Mouse (Mus musculus) embryo, embryonic 10.5 days (tissue): ENCODE measurements around the gene Tbxas1.

ENCODE experiments used
- DNase-seq: peaks from one replicate; pipeline ENCODE4 v3.0.0-alpha.2; 2015; ENCODE audit warnings: low spot score

Gene Tbxas1

DNA sequence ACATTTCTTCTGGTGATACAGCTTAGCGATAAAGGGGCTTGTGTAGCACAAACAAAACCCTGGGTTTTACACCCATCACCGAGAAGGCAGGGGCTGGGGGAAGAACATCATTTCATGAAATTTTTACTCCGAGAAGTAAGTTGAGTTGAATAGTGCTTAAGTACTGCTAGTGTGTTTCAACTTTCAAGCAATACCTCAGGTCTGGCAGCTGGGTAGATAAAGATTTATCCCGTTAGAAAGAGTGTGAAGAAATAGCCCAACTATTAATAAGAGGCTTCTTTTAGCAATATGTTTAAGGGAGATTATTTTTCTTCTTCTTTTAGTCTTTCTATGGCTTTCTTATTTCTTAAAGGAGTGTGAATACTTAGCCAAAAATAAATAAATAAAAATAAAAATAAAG is 48.2 kb downstream of the Tbxas1 start:
- no peak for DNase-seq

DNA sequence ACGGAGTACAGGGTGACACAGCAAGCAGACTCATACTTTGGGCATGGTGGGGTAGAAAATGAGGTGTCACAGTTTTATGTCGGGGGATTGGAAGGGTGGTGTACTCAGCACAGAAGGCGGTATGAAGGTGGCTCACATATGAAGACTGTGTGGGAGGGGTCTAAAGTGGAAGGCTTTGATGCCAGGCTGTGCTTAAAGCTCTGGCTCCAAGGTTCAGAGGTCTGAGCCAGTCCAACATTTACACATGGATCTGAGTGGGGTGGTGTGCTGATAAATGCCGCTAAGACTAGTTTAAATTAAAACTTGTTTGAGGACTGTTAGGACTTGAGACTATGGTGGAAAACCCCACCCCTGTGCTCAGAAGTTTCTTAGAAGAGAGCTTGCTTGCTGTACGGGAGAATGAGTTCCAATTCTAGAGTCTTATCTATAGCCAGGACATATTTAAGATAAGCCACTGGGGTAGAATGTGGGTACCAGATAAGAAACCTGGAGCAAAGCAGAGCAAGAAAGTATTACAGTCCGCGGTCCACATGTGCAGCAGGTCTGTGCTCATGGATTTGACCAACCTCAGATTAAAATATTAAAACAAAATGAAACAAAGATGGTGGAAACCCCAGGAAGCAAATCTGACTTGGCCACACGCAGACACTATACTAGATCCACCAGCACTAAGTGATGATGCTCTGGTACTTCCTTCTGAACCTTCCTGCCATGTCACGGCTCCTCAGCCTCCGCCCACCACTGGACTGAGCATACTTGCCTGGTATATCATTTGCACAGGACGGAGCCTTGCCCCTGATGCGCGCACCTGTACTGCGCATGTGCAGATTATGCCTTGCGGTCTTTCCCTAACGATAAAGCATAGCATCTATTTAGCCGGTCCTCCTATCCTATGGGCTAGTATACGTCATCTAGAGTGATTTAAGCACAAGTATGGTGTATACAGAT is 48.9 kb downstream of the Tbxas1 start:
- no peak for DNase-seq

GRCm38 (mm10) chr6:38925719-38926118 is 50.5 kb downstream of the Tbxas1 start:
- peak; percentile 58 for DNase-seq

DNA sequence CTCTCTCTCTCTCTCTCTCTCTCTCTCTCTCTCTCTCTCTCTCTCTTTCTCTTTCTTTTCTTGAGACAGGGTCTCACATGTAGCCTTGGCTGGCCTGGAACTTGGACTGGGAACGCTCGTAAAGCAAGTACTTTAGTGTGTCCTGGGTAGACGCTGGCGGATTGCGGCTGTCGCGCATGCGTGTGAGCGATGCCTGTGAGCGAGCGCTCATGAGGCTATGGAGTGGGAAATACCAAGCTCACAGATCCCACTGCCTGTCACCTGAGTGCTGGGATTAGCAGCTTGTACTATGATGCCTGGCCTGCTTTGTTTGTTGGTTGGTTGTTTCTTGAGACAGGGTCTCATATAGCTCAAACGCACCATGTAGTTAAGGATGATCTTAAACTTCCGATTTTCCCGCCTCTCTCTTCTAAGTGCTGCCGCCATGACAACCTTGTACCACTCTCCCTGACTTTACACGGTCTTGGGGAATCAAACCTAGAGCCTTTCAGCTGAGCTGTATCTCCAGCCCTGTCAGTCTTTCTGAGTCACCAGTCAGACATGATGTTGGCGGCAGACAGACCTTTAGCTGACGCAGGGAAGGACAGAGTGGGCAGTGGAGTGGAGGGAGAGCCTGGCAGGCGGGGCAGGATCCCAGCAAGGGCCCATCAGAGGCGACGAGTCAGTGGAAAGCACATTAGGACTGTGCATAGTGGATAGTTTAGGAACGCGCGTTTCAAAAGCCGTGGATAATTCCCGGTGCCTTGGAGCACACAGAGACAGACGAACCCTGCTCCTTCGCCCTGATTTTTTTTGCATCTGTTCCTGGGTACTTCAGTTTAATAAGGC is 51.1 kb downstream of the Tbxas1 start:
- DNase-seq = peak; percentile 62

DNA sequence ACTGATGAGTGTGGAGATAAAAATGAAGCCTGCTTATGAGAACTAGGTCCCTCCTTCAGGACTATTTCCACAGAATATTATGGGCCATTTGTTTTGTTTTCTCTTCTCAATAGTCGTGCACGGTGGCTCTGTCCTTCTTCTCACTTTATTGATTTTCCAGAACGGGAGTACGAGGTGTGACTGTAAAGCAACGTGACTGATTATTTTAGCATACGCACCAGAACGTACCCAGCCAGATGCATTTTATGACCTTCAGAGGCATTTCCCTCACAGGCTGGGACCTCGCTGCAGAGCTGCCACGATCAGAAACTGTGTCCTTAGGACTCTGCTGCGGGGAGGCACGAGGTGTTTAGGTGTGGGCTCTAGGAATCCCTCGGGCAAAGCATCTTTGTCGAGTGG is 51.8 kb downstream of the Tbxas1 start:
- DNase-seq = no peak

GRCm38 (mm10) chr6:38928489-38928888 is 53.3 kb downstream of the Tbxas1 start:
- DNase-seq = no peak

GRCm38 (mm10) chr6:38936009-38936408 is 60.8 kb downstream of the Tbxas1 start:
- no peak for DNase-seq

DNA sequence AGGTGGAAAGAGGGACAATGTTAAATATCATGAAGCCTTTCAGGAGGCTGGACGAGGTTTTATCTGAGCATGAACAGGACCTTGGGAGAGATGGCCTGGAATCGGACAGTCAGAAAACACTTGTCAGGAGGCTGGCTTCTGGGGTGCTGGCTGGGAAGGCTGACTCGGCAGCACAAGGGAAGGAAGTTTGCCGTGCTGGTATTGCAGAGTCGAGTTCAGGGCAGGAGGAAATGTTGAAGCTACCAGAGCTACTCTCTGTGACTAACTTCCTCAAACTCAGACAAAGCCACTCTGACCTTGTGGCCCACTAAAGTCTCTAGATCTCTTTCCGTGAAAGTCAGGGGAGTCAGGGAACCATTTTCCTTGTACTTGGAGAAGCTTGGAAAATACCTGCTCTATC is 63.2 kb downstream of the Tbxas1 start:
- DNase-seq = no peak

DNA sequence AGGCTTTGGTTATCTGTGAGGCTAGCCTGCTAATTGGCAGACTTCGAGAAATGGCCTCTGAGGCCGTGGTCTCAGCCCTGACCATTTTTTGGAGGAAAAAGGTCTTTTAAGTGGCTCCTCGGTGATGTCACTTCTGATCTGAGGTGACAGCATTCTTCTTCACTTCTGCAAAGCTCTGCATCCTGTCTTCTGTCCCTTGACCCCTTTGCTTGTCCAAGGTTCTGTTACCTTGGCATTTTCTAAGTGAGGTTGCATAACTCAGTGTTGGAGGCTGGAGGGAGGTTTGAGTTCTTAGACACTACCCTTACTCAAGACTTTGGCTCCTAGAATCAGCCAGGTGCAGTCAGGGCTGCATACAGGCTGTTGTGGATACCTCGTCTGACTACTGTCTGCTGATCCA is 63.9 kb downstream of the Tbxas1 start:
- no peak for DNase-seq

DNA sequence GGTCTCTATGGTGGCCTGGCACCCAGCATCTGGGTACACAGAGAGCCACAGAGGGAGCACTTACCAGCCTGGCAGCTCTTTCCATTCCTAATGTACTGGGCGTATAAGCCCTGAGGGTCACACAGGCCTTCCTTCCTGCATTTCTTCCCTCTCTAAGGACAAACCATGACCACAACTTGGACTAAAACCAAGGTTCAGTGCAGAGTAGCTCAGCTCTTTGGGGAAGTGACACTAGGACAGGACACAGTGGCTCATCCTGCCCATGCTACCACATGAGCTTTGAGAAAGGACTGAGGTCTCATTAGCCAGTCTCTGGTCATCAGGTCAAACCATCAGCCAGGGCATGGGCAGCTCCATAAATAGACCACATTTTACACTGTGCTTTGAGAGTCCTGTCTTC is 65.8 kb downstream of the Tbxas1 start:
- no peak for DNase-seq

DNA sequence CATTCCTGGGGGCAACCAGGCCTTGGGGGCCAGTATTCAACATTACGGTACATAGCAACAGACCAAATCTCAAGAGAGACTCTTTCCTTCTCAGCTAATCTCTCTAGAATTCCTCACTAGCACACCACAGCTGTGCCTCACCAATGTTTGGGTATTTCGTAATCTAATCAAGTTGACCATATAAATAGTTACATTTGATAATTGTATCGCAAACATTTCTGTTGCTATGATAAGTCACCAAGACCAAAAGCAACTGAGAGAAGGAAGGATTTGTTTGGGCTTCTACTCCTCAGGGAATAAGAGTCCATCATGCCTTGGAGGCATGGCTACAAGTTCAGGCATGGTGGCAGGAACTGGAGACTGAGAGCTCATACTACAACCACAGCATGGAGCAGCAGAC is 67.6 kb downstream of the Tbxas1 start:
- DNase-seq = no peak

- DNase-seq = no peak
Measured at GRCm38 (mm10) chr6:38944392-38944791, 69.2 kb downstream of the Tbxas1 start.

GRCm38 (mm10) chr6:38944826-38945225 is 69.6 kb downstream of the Tbxas1 start:
- no peak for DNase-seq

GRCm38 (mm10) chr6:38945681-38946080 is 70.5 kb downstream of the Tbxas1 start:
- DNase-seq = no peak

DNA sequence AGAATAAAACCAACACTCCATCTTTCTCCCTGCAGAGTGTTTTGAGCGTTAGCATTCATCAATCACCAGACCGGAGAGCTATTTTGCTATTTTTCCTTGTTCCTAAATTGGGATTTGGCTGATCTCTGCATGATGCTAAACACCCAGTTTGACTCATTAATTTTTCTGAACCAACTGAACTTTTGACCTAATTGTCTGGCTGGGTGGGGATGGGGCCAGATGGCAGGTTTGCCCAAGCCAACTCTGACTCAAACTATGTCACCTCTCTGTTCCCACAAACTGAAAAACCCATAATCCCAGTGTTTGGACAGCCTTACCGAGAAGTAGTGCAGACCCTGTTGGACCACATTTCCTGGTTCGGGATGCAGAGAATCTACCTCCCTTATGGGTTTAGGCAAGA is 72.1 kb downstream of the Tbxas1 start:
- DNase-seq = no peak

GRCm38 (mm10) chr6:38949683-38950161 is 74.5 kb downstream of the Tbxas1 start:
- peak; percentile 16 for DNase-seq

GRCm38 (mm10) chr6:38950341-38950740 is 75.1 kb downstream of the Tbxas1 start:
- no peak for DNase-seq

DNA sequence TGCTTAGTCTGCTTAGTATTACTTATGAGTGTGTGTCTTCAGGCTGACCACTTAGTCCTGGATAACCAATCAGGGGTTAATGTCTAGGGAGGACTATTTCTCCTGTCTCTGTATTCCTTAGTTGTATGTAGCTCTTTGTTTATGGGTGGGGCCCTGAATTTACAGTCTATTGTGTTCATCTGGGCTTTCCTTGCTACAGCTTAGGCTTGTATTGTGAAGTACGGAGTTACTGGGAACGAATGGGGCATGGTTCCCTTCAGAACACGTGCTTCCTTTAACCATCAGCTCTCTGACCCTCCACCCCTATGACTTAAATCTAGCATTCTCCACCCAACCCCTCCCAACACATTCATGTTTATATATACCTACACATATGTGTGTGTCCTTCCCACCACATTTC is 75.6 kb downstream of the Tbxas1 start:
- DNase-seq = no peak

DNA sequence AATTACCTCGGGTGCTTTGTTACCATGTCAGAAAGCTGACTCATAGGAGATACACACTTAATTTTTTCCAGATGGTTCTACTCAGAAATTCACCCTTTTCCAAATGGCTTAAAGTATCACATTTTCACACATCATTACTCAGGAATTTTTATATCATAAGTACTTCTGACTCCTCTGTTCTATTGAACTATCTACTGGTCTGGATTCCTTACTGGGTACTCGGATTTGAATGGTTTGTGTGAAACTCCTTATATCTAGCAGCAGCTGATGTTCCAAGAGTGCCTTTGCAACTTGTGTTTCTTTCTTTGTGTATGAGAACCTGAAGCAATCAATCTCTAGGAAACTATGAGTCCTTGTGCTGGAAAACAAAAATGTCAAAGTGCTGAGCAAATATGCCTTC is 81.4 kb downstream of the Tbxas1 start:
- no peak for DNase-seq

DNA sequence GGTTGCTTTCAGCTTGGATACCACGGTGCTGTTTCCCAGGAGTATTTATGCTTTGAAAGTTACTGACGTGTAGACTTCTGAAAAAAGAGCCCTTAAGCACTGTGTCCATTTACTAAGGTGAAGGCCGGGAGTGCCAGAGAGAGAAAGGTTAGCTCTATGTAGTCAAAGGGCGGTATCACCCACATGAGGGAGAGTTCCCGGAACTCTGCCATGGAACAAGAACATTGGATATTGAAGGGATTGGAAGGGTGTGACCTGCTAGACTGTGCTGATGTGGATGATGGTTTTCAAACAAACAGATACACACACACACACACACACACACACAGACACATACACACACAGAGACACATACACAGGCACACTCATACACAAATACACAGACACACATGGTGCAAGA is 82.0 kb downstream of the Tbxas1 start:
- no peak for DNase-seq

DNA sequence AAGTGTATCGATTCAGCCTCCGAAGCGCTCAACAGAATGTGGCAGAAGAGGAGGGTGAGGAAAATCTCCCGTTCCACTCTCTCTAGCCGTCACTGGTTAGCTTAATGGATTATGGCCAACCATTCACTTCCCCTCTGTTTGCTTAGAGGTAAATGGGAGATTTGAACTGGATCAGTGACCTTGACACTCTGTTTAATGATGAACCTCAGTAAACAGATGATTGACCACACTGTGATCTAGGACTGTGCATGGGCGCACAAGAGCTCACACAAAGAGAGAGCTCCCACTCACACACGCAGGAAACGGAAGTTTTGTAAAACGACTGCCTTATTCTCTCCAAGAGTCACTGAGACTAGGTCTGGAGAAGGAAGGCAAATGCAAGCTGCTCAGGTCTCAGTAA is 84.3 kb downstream of the Tbxas1 start:
- DNase-seq = no peak

DNA sequence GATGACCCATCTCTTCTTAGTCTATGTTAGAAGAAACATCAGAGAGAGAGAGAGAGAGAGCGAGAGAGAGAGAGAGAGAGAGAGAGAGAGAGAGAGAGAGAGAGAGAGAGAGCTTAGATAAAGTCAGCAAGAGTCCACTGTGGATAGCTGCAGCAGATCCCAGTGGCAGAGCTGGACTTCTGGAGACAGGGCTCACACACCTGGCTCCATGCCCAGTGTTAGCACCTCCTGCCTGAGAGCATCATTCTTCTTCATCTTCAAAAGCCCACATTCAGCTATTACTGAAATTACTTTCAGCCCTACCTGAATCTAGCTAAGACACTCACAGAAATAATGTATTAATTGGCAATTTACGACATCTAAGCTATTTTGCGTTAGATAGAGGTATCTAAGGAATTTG is 85.2 kb downstream of the Tbxas1 start:
- no peak for DNase-seq
